Mouse (Mus musculus) frontal cortex, postnatal 36 days (tissue): ENCODE measurements at regions not wholly inside any gene's neighbourhood (a gene's known extent, or its start where the extent isn't known, plus 50 kb on each side); places are given as distances from the start of the nearest gene placed in this dataset.
A peak's percentile ranks its signal among the peaks of the same experiment; 100 is the strongest.

Experiments
- DNase-seq, 2 experiments: peaks; one replicate each; pipeline ENCODE4 v3.0.0; 2022; ENCODE audit warnings: low spot score in 2 of 2

DNA sequence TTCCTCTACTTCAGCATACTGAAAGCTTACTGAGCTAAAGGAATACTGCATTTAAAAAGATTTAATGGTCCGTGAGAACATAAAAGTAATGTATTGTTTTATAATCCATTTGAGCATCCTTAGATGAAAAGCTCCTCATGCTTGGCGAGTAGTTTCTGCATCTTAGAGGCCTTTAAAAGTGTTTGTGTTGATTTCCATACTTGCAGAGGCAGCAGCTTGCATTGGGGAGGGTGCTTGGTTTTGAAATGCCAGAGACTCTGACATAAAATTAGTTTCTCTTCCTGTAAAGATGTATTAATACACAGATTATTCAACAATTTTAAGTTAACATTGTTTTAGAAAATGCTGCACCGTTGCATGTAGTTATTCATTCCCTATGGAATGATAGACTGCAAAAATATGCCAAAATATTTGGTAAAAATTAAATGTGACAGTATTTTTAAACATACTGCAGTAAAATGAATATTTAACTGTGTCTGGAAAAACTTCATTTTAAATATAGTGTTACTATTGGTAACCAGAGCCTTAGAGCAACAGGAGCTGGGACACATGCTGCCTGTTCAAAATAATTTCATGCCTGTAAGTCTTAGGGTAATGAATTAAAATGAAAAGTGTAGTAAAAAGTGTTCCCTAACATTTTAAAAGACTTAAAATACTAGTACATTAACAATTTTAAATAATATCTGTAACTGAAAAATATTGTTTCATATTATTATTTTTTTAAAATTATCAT is 234.7 kb upstream of the Gm10800 start:
- peak in 1 of 2 experiments; percentile 21 for DNase-seq
